Mouse (Mus musculus): ENCODE results near the gene Stag1. TPM values are rescaled to one million over a fixed set of nuclear protein-coding genes. Genes with fewer than 3 reads are reported as not detected.

Gene Stag1
- polyA plus RNA-seq, 1 experiment from 2014 or later: 16.8 TPM

DNA sequence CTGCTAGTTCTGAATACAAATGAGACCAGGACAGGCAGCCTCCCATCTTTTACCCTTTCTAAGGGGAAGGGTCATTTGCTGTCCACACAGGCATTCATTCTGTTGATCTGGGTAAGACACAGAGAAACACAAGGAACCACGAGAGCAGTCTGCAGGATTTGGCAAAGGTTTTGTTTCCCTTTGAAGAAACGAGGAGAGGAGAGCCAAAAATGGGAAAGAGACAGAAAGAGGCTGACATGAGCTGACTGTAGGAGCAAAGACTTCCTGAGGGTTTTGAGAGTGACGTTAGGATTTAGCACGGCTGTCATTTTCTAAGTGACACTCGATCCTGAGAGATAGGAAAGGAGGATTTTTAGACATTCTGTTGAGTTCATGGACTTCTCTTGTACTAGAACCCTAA lies 23.7 kb upstream of the Stag1 start:
- H3K4me2 ChIP-seq: no peak overlapping the region
- H3K4me3 ChIP-seq (replicated peaks): no peak overlapping the region
- H3K9ac ChIP-seq: no peak overlapping the region
- ATAC-seq (ENCODE audit: insufficient read depth): no peak
- no peak overlapping the region for H3K27ac ChIP-seq (replicated peaks)
- H3K9me3 ChIP-seq (replicated peaks): no peaks in the 10 kb centered on the region
- 50% methylated on average over 5 of the region's 5 CpGs for WGBS (ENCODE audit: insufficient replicate concordance)
- H3K27me3 ChIP-seq: peaks cover 38% of the 10 kb centered on the region
- peaks cover 7% of the 10 kb centered on the region; the same call in 1 of the 2 replicates for H3K4me1 ChIP-seq (replicated peaks)
- no peaks in the 10 kb centered on the region for H3K36me3 ChIP-seq (replicated peaks)

- Histone ChIP-seq H3K4me2 (no peak overlapping the region), H3K9me3 (replicated peaks) (no peaks in the 10 kb centered on the region), H3K4me1 (replicated peaks) (0 out of 2 replicates have a peak, but pooled peaks cover 10% of the 10 kb centered on the region), H3K27ac (replicated peaks) (no peak overlapping the region), H3K27me3 (peaks cover 4% of the 10 kb centered on the region; the same call in 1 of the 2 replicates), H3K9ac (no peak overlapping the region), H3K4me3 (replicated peaks) (no peak overlapping the region), H3K36me3 (replicated peaks) (no peaks in the 10 kb centered on the region)
- WGBS (ENCODE audit: insufficient replicate concordance): 69% methylated on average over 20 of the region's 20 CpGs
- ATAC-seq (ENCODE audit: insufficient read depth): no peak
Measured at GRCm38 (mm10) chr9:100580196-100580740, 17.3 kb upstream of the Stag1 start.

DNA sequence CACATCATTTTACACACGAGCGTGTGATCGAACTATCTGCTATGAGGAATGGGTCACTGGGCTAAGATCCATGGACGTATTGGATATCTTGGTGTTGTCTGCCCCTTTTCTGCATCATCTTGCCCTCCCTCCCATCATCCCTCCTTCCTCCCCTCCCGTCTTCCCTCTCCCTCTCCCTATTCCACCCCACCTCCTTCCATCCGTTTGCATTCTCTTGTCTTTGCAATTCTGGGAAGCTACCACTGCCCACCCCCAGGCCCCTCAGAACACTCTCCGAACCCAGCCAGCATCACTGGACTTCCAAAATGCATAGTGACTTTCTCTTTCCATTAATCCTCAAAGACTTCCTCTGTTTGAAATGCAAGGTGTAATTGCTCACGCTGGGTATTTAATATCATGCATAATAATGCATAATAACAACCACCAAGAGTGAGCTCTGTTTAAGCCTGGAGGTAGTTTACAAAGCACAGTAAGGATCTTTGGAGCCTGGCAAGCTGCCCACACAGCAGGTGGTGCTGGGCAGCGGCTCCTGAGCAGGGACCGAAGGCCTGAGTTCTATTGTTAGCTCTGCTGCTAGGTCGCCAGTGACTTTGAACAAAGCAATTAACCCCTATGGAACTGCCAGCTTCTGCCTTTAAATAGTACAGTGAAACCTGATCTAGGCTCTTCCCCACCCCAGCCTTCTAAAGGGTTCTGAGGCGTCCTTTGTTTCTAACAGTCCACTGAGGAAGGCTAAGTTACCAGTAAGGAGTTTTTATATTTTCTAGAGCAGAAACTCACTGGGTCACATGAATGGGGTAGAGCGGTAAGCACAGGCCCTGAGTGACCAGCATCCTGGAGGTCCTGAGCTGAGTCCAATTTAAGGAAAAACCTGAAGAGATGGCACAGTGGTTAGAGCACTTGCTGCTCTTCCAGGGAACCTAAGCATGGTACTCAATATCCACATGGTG lies 15.8 kb upstream of the Stag1 start:
- no peak overlapping the region for H3K4me3 ChIP-seq (replicated peaks)
- H3K27ac ChIP-seq (replicated peaks): no peak overlapping the region
- ATAC-seq (ENCODE audit: insufficient read depth): no peak
- H3K27me3 ChIP-seq: no peaks in the 10 kb centered on the region
- no peak overlapping the region for H3K9ac ChIP-seq
- WGBS (ENCODE audit: insufficient replicate concordance): 57% methylated on average over 13 of the region's 13 CpGs
- H3K9me3 ChIP-seq (replicated peaks): no peaks in the 10 kb centered on the region
- no peaks in the 10 kb centered on the region for H3K36me3 ChIP-seq (replicated peaks)
- H3K4me2 ChIP-seq: no peak overlapping the region
- H3K4me1 ChIP-seq (replicated peaks): 0 out of 2 replicates have a peak, but pooled peaks cover 10% of the 10 kb centered on the region

DNA sequence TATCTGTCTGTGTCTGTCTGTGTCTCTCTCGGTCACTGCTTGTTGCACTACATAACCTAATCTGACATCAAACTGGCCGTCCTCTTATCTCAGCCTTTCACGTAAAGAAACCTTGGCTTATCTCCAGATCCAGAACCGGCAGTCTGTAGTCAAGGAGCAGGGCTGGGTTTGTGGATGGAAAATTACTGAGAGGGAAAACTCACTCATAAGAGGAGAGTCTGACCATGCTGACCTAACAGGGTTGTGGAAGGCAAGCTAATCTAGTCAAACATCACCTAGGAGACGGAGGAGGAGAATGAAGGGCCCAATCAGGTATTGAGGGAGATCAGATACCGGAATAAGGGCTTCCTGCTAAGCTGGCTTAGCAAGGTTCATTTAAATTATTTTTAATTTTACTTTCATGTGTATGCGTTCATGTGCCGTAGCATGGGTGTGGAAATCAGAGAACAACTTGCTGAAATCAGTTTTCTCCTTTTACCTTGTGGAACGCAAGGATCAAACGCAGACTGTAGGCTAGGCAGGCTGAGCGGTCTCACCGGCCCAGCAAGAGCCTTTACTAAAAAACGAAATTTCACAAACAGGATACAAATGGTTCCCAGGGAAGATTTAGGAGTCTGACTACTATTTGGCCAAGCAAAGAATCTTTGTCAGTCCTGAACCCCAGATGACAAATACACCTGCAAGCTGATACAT lies 14.6 kb upstream of the Stag1 start:
- WGBS (ENCODE audit: insufficient replicate concordance): 48% methylated on average over 13 of the region's 13 CpGs
- Histone ChIP-seq H3K9ac (no peak overlapping the region), H3K36me3 (replicated peaks) (no peaks in the 10 kb centered on the region), H3K27me3 (no peaks in the 10 kb centered on the region), H3K9me3 (replicated peaks) (no peaks in the 10 kb centered on the region), H3K4me2 (no peak overlapping the region), H3K27ac (replicated peaks) (no peak overlapping the region), H3K4me1 (replicated peaks) (0 out of 2 replicates have a peak, but pooled peaks cover 10% of the 10 kb centered on the region), H3K4me3 (replicated peaks) (no peak overlapping the region)
- ATAC-seq (ENCODE audit: insufficient read depth): no peak

DNA sequence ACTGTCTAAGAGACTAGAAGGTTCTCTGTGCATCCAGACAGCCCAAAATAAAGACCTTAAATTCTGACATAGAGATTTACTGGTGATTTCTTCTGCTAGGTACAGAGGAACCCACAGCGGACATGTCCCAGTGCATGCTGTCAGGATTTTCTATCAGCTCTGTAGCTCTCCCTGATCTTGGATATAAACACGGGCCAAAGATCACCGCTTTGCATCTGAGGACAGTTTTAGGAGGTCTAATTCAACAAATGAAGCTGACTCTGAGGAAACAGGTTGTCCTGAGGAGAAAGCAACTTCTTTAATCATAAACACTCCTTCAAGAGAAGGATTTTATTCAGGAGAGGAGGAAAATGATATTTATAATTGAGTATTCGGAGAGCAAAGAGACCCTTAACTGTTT lies 13.6 kb upstream of the Stag1 start:
- H3K4me1 ChIP-seq (replicated peaks): 0 out of 2 replicates have a peak, but pooled peaks cover 10% of the 10 kb centered on the region
- H3K4me3 ChIP-seq (replicated peaks): no peak overlapping the region
- no peak overlapping the region for H3K4me2 ChIP-seq
- H3K27ac ChIP-seq (replicated peaks): no peak overlapping the region
- no peaks in the 10 kb centered on the region for H3K36me3 ChIP-seq (replicated peaks)
- H3K9me3 ChIP-seq (replicated peaks): no peaks in the 10 kb centered on the region
- no peak for ATAC-seq (ENCODE audit: insufficient read depth)
- H3K9ac ChIP-seq: no peak overlapping the region
- WGBS (ENCODE audit: insufficient replicate concordance): 70% methylated on average over 4 of the region's 4 CpGs
- H3K27me3 ChIP-seq: no peaks in the 10 kb centered on the region

DNA sequence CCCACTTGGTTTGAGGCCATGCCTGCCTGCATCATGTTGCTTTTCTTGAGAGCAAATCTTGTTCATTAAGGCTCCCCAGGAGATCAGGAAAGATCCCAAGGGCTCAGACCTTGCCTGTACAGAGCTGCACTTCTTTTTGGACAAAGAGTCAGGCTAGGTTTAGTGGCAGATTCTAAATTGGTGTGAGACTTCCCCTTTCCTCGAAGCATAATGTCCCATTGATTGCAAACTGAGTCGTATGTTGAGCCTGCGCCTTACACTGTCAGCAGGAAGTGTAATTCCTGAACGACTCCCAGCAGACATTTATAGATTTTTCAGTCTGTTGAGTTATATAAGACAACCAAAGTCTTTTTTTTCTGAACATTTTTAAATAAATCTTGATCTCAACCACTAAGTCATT lies 7.1 kb upstream of the Stag1 start:
- WGBS (ENCODE audit: insufficient replicate concordance): 17% methylated on average over 4 of the region's 4 CpGs
- no peak for ATAC-seq (ENCODE audit: insufficient read depth)

GRCm38 (mm10) chr9:100596317-100596716 lies 1.3 kb upstream of the Stag1 start:
- no peak overlapping the region for H3K27ac ChIP-seq (replicated peaks)
- H3K9ac ChIP-seq: no peak overlapping the region
- no peak for ATAC-seq (ENCODE audit: insufficient read depth)
- H3K4me2 ChIP-seq: no peak overlapping the region
- no peaks in the 10 kb centered on the region for H3K9me3 ChIP-seq (replicated peaks)
- H3K36me3 ChIP-seq (replicated peaks): no peaks in the 10 kb centered on the region
- H3K4me3 ChIP-seq (replicated peaks): no peak overlapping the region
- no peaks in the 10 kb centered on the region for H3K4me1 ChIP-seq (replicated peaks)
- 76% methylated on average over 8 of the region's 8 CpGs for WGBS (ENCODE audit: insufficient replicate concordance)
- no peaks in the 10 kb centered on the region for H3K27me3 ChIP-seq

More for the DNA sequence above, 7.1 kb upstream of the Stag1 start:
- no peak overlapping the region for H3K9ac ChIP-seq
- no peaks in the 10 kb centered on the region for H3K27me3 ChIP-seq
- H3K27ac ChIP-seq (replicated peaks): no peak overlapping the region
- no peaks in the 10 kb centered on the region for H3K4me1 ChIP-seq (replicated peaks)
- H3K4me2 ChIP-seq: no peak overlapping the region
- H3K9me3 ChIP-seq (replicated peaks): no peaks in the 10 kb centered on the region
- H3K4me3 ChIP-seq (replicated peaks): no peak overlapping the region
- no peaks in the 10 kb centered on the region for H3K36me3 ChIP-seq (replicated peaks)

GRCm38 (mm10) chr9:100599761-100600328 lies 2.2 kb downstream of the Stag1 start:
- Histone ChIP-seq H3K4me1 (replicated peaks) (no peaks in the 10 kb centered on the region), H3K9me3 (replicated peaks) (no peaks in the 10 kb centered on the region), H3K27ac (replicated peaks) (no peak overlapping the region), H3K36me3 (replicated peaks) (no peaks in the 10 kb centered on the region), H3K4me3 (replicated peaks) (no peak overlapping the region), H3K4me2 (no peak overlapping the region), H3K27me3 (no peaks in the 10 kb centered on the region), H3K9ac (no peak overlapping the region)
- WGBS (ENCODE audit: insufficient replicate concordance): 55% methylated on average over 3 of the region's 3 CpGs
- ATAC-seq (ENCODE audit: insufficient read depth): peak; percentile 56

DNA sequence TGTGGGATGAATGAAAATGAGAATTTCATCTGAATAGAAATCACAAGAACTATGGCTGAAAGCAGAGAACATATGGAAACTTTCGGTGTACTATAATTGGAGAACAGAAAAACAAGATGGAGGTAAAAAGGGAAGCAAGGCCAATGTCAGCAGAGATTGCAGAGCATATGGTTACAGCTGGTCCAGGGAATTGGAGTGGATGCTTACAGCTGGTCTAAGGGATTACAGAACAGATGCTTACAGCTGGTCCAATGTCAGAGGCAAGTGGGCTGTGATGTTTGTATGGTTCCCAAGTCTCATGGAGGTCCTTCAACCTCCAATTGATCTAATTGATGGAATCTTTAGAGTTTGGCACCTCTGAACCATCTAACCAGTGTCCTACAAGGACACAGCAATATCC lies 4.5 kb downstream of the Stag1 start:
- Histone ChIP-seq H3K4me3 (replicated peaks) (no peak overlapping the region), H3K9me3 (replicated peaks) (no peaks in the 10 kb centered on the region), H3K4me1 (replicated peaks) (no peaks in the 10 kb centered on the region), H3K36me3 (replicated peaks) (no peaks in the 10 kb centered on the region), H3K4me2 (no peak overlapping the region), H3K27ac (replicated peaks) (no peak overlapping the region), H3K27me3 (no peaks in the 10 kb centered on the region), H3K9ac (no peak overlapping the region)
- no peak for ATAC-seq (ENCODE audit: insufficient read depth)
- WGBS (ENCODE audit: insufficient replicate concordance): 49% methylated on average over 1 of the region's 1 CpGs

- Histone ChIP-seq H3K27me3 (no peaks in the 10 kb centered on the region), H3K36me3 (replicated peaks) (no peaks in the 10 kb centered on the region), H3K9me3 (replicated peaks) (no peaks in the 10 kb centered on the region), H3K27ac (replicated peaks) (no peak overlapping the region), H3K4me2 (no peak overlapping the region), H3K4me1 (replicated peaks) (no peaks in the 10 kb centered on the region), H3K4me3 (replicated peaks) (no peak overlapping the region), H3K9ac (no peak overlapping the region)
- WGBS (ENCODE audit: insufficient replicate concordance): 60% methylated on average over 5 of the region's 5 CpGs
- no peak for ATAC-seq (ENCODE audit: insufficient read depth)
Measured at GRCm38 (mm10) chr9:100603156-100603555, 5.6 kb downstream of the Stag1 start.

DNA sequence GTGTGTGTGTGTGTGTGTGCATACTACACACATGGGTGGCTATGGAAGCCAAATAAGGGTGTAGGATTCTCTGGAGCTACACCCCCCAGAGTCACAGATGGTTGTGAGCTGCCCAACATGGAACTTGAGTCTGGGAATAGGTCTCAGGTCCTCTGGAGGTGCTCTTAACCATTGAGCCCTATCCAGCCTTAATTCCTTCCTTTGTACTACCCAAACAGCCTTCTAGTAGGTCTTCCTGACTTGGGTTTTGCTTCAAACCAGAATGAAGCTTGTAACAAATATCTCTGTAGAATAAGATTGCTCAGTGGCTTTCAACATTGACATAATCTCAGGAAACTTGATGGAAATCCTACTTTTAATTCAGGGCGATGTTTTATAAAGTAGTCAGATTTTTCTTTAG lies 7.9 kb downstream of the Stag1 start:
- no peak for ATAC-seq (ENCODE audit: insufficient read depth)
- WGBS (ENCODE audit: insufficient replicate concordance): 59% methylated on average over 1 of the region's 1 CpGs
- H3K4me1 ChIP-seq (replicated peaks): no peaks in the 10 kb centered on the region

More for the DNA sequence above, 7.9 kb downstream of the Stag1 start:
- no peak overlapping the region for H3K27ac ChIP-seq (replicated peaks)
- H3K27me3 ChIP-seq: no peaks in the 10 kb centered on the region
- H3K4me3 ChIP-seq (replicated peaks): no peak overlapping the region
- no peaks in the 10 kb centered on the region for H3K9me3 ChIP-seq (replicated peaks)
- H3K9ac ChIP-seq: no peak overlapping the region
- no peaks in the 10 kb centered on the region for H3K36me3 ChIP-seq (replicated peaks)
- H3K4me2 ChIP-seq: no peak overlapping the region
